Mouse (Mus musculus) kidney, postnatal 14 days (tissue): ENCODE data around the gene Heatr4.
"Not testable (repeated sequence)": the region's sequence is repeated elsewhere in the genome, so short reads cannot be mapped to it uniquely, and the experiment has no call there.

Experiments
- DNase-seq: peaks from one replicate; pipeline ENCODE4 v3.0.0; 2022; ENCODE audit warnings: mixed read lengths

Heatr4 gene

DNA sequence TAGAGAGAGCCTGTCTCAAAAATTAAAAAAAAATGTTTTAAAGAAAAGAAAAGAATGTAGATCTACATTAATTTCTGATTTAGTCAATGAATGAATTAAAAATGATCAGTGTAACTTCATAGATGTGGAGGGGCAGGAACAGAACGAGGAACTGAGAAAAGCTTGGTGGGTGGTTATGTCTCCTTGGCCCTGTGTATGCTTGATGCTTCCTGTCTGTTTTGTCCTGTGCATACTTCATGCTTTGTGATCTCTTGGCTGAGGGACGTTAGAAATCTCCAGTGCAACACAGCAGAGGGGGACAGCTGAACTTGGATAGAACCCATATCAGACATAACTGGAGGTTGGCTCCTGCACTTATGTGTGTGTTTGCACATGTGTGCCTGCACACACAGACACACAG lies 12.6 kb upstream of the Heatr4 start:
- DNase-seq: no peak

- DNase-seq: no peak
These were observed 4.7 kb upstream of the Heatr4 start for GRCm38 (mm10) chr12:83989378-83989777.

GRCm38 (mm10) chr12:83988483-83988882 lies 3.8 kb upstream of the Heatr4 start:
- DNase-seq: no peak

DNA sequence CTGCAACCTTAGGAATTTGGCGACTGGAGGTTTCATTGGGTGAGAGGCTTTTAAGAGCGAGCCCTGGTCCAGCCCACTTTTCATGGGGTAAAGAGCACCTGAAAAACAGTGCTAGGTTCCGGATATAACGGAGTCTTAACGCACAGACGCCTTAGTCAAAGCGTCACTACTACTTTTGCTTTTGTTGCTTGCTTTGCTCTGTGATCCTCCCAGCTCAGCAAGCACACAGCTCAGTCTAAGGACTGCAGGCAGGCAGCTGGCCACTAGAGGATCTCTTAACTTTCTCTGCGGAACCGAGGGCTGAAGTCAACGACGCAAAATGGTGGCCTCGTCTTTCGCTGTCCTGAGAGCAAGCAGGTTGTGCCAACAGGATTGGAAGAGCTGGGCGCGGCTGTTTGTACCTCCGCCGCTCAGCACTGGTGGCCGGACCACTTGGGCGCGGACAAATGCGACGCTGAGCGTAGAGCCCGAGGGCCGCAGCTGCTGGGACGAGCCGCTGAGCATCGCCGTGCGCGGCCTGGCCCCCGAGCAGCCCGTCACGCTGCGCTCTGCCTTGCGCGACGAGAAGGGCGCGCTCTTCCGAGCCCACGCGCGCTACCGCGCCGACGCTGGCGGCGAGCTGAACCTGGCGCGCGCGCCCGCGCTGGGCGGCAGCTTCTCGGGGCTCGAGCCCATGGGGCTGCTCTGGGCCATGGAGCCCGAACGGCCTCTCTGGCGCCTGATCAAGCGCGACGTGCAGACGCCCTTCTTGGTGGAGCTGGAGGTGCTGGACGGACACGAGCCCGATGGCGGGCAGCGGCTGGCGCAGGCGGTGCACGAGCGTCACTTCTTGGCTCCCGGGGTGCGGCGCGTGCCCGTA lies 3.2 kb upstream of the Heatr4 start, which contains the start of gene Acot2:
Gene Acot2, plus strand, starts transcription at position 279 of the 859 bp plus-strand sequence.
- peak; percentile 86 for DNase-seq

GRCm38 (mm10) chr12:83987242-83987582 lies 2.6 kb upstream of the Heatr4 start:
- DNase-seq: no peak

DNA sequence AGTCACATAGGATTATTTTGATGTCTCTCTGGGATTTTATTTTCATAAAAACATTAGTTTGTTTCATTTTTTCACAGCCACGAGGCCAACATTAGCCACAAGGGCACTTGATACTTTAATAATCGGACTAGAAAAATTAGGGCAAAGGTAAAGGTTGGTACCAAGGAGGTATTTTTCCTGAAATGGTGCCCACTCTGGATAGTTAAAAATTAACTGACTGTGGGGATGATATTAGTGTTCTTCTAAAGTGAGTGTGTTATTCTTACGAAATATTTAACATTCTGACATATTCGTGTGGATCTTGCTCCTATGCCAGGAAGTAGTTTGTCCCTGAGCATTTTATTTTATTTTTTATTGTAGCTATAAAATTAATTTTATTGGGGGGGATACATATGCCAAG lies 3.0 kb downstream of the Heatr4 start:
- peak; percentile 55 for DNase-seq

DNA sequence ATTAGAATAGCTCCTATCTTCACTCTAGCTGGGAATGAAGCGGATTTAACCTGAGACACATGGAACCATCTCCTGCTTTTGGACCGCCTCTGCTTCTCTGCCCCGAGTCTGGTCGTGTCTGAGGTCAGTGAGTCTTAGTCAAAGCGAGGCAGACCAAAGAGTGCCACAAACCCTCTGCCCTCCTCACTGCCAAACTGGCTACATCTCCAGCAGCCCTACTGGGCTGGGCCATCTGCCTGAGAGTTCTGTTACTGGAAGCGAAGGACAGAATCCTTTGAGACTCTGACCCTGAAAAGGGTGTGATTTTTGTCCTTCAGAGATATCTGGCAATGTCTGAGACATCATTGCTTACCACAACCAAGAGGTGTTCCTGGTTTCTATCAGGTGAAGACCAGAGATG lies 5.8 kb downstream of the Heatr4 start:
- DNase-seq: no peak

- DNase-seq: peak; percentile 79
These were observed 12.5 kb downstream of the Heatr4 start for GRCm38 (mm10) chr12:83972117-83972516.

DNA sequence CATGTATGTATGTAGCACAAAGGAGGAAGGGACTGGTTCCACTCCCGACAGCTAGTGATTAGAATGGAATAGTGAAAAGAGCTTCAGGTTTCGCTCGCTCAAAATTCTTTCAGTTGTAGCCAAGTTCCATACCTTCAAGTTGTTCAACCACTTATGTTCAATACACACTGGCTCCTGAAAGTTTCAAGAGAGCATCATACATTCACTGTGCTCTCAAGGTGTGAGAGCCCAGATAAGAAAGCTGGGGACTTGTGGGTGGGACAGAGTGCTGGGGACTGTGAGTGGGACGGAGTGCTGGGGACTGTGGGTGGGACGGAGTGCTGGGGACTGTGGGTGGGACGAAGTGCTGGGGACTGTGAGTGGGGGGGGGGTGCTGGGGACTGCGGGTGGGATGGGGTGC lies 19.4 kb downstream of the Heatr4 start:
- no peak for DNase-seq

DNA sequence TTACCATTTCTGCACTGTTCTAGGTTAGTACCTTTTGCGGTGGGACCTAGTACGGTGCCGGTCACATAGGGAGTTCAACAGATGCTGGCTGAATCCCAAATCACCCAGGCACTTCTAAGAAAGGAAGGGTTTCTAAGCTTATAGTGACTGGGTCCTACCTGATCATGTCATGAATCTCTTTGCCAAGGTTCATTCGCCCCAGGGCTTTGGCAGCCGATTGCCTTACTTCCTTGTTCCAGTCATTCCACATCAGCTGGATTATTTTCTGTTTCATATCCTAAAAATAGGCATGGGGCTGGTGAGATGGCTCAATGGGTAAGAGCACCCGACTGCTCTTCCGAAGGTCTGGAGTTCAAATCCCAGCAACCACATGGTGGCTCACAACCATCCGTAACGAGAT lies 26.4 kb downstream of the Heatr4 start:
- DNase-seq: peak; percentile 12

GRCm38 (mm10) chr12:83951711-83952575 lies 32.7 kb downstream of the Heatr4 start:
- DNase-seq: no peak

DNA sequence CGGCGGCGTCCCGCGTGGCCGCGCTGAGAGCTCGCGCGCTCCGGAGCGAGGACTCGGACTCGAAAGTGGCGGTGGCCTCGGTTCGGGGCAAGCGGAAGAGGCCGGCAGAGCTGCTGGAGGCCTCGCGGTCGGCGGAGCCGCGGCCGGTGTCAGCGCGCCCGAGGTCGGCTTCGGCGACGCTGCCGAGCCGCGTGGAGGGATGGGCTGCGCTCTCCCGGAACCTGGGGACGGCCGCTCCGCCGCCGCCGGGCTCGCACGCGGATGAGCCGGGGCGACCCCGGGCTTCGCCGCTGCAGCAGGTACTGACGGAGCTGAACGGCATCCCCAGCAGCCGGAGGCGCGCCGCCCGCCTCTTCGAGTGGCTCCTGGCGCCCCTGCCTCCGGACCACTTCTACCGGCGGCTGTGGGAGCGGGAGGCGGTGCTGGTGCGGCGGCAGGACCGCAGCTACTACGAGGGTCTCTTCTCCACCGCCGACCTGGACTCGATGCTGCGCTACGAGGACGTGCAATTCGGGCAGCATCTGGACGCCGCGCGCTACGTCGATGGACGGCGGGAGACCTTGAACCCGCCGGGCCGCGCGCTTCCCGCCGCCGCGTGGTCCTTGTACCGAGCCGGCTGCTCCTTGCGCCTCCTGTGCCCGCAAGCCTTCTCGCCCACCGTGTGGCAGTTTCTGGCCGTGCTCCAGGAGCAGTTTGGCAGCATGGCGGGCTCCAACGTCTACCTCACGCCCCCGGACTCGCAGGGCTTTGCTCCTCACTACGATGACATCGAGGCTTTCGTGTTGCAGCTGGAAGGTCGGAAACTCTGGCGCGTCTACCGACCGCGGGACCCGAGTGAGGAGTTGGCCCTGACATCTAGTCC lies 33.6 kb downstream of the Heatr4 start:
- peak; percentile 47 for DNase-seq

DNA sequence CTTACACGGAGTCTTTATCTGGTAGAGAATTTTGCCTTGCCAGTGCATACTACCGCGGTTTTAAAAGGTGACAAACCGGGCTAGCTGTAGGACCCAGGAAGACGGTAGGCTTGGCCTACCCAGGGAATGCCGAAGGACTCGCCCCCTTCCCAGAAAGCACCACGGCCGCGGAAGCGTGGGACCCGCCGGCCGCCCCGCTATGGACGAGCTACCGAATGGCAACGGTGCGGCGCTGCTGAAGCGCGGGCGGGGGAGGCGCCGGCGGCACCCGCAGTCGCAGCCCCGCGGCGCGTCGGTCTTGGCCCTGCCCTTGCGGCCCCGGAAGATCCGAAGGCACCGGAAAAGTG lies 34.2 kb downstream of the Heatr4 start, which contains the start of gene Riox1:
Gene Riox1, plus strand, starts transcription at position 116 of the 347 bp plus-strand sequence.
- DNase-seq: peak; percentile 90

GRCm38 (mm10) chr12:83949776-83950492 lies 34.7 kb downstream of the Heatr4 start:
- no peak for DNase-seq

- no peak for DNase-seq
These were observed 35.6 kb downstream of the Heatr4 start for GRCm38 (mm10) chr12:83949043-83949442.

- no peak for DNase-seq
These were observed 37.3 kb downstream of the Heatr4 start for GRCm38 (mm10) chr12:83947260-83947811.

DNA sequence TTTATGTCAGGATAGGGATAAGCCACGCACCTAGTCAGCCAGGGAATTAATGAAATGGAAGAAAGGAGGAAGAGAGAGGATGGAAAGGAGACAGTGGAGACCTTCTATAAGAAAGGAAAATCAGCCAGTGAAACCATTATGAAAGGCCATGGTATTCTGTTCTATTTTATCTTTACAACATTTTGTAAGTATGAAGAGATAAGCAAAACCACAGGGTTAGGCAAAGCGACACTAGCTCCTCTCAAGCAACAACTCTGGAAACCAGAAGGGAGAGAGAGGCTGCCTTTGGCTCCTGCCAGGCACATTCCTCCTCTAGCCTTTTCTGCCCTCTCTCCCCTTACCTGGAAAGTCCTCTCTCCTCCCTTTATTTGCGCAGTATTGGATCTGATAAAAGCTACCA lies 42.7 kb downstream of the Heatr4 start:
- DNase-seq: no peak

GRCm38 (mm10) chr12:83940031-83940430 lies 44.6 kb downstream of the Heatr4 start:
- DNase-seq: no peak

- DNase-seq: no peak
These were observed 45.3 kb downstream of the Heatr4 start for GRCm38 (mm10) chr12:83939332-83939731.

DNA sequence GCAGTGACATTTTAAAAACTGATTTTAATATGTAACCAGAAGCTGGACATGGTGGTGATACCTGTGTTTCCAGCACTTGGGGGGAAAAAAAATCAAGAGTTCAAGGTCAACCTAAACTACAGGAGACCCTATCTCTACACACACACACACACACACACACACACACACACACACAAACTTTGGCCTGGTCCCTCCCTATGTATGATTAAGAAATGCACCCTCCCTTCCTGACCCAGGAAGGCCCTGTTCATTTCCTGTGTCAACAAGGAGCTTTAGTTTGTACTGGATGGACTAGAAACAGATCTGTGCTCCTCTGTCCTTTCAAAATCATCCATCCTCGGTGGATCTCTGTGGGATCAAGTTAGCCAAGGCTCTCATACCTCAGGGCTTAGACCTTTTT lies 46.1 kb downstream of the Heatr4 start:
- DNase-seq: not testable (repeated sequence)

GRCm38 (mm10) chr12:83937600-83937999 lies 47.1 kb downstream of the Heatr4 start:
- no peak for DNase-seq
